Mouse (Mus musculus) frontal cortex, adult (tissue): ENCODE data around the gene Nek1.
A peak's percentile ranks its signal among the peaks of the same experiment; 100 is the strongest.

Source experiments
- ATAC-seq: cut with Nextera tagmentation; 2 replicates; pipeline ENCODE4 v1.9.2; 2017; ENCODE audit warnings: mild to moderate bottlenecking, moderate library complexity, mixed read lengths; ENCODE audit not compliant: low TSS enrichment

The Nek1 gene

GRCm38 (mm10) chr8:60992910-60993638, at the start of gene Nek1:
Gene Nek1, plus strand, starts transcription at chr8:60993195.
- peak; percentile 93 for ATAC-seq

GRCm38 (mm10) chr8:60947503-60947902, 45.5 kb upstream of the Nek1 start:
- no peak for ATAC-seq

- ATAC-seq = 0 out of 2 replicates have a peak, but pooled peaks have one; percentile 27
Observed at GRCm38 (mm10) chr8:60949859-60950258, 43.1 kb upstream of the Nek1 start.

GRCm38 (mm10) chr8:60951271-60951670, 41.7 kb upstream of the Nek1 start:
- ATAC-seq = no peak

GRCm38 (mm10) chr8:60951757-60952156, 41.2 kb upstream of the Nek1 start:
- no peak for ATAC-seq

- ATAC-seq = no peak
Observed at GRCm38 (mm10) chr8:60952803-60953202, 40.2 kb upstream of the Nek1 start.

GRCm38 (mm10) chr8:60954281-60955014, 38.5 kb upstream of the Nek1 start:
- peak; percentile 94 for ATAC-seq

GRCm38 (mm10) chr8:60956847-60957246, 36.1 kb upstream of the Nek1 start:
- ATAC-seq = no peak

GRCm38 (mm10) chr8:60962763-60963162, 30.2 kb upstream of the Nek1 start:
- no peak for ATAC-seq

GRCm38 (mm10) chr8:60963931-60964330, 29.1 kb upstream of the Nek1 start:
- no peak for ATAC-seq

GRCm38 (mm10) chr8:60964518-60964917, 28.5 kb upstream of the Nek1 start:
- ATAC-seq = no peak

- no peak for ATAC-seq
Observed at GRCm38 (mm10) chr8:60965306-60965705, 27.7 kb upstream of the Nek1 start.

- ATAC-seq = no peak
Observed at GRCm38 (mm10) chr8:60965741-60966140, 27.3 kb upstream of the Nek1 start.

- no peak for ATAC-seq
Observed at GRCm38 (mm10) chr8:60969091-60969490, 23.9 kb upstream of the Nek1 start.

- ATAC-seq = no peak
Observed at GRCm38 (mm10) chr8:60971808-60972207, 21.2 kb upstream of the Nek1 start.

- ATAC-seq = no peak
Observed at GRCm38 (mm10) chr8:60973448-60973847, 19.5 kb upstream of the Nek1 start.

GRCm38 (mm10) chr8:60974837-60975236, 18.2 kb upstream of the Nek1 start:
- no peak for ATAC-seq

GRCm38 (mm10) chr8:60976818-60977217, 16.2 kb upstream of the Nek1 start:
- no peak for ATAC-seq

GRCm38 (mm10) chr8:60978496-60978895, 14.5 kb upstream of the Nek1 start:
- ATAC-seq = no peak

GRCm38 (mm10) chr8:60981388-60981787, 11.6 kb upstream of the Nek1 start:
- ATAC-seq = no peak

- peak; percentile 98 for ATAC-seq
Observed at GRCm38 (mm10) chr8:60982701-60983687, 10.0 kb upstream of the Nek1 start, which contains the start of gene Clcn3. Gene Clcn3, minus strand, starts transcription at chr8:60983300.

GRCm38 (mm10) chr8:60983688-60984079, 9.3 kb upstream of the Nek1 start:
- peak; percentile 62 for ATAC-seq
